Mouse (Mus musculus): ENCODE results near the gene Rab10. TPM values are rescaled to one million over a fixed set of nuclear protein-coding genes. Genes with fewer than 3 reads are reported as not detected.
"Not testable (repeated sequence)": the region's sequence is repeated elsewhere in the genome, so short reads cannot be mapped to it uniquely, and the experiment has no call there.

The Rab10 gene
- polyA plus RNA-seq, 1 experiment from 2014 or later: 65.1 TPM

- Histone ChIP-seq H3K27me3 (ENCODE audit: insufficient read depth, low read length) (no peaks in the 10 kb centered on the region), H3K27ac (ENCODE audit: low read length) (no peak overlapping the region), H3K36me3 (ENCODE audit: insufficient read depth, low read length) (no peaks in the 10 kb centered on the region), H3K9ac (replicated peaks; ENCODE audit: low read length) (peak overlapping the region; percentile 92), H3K4me3 (ENCODE audit: low read length) (peak overlapping the region; percentile 96), H3K4me1 (ENCODE audit: insufficient read depth, low read length) (peaks cover 16% of the 10 kb centered on the region), H3K9me3 (ENCODE audit: low read length) (no peaks in the 10 kb centered on the region), H3K4me2 (replicated peaks; ENCODE audit: low read depth, low read length) (peak overlapping the region; percentile 61)
- no peak for ATAC-seq (ENCODE audit: low FRiP score, low TSS enrichment)
- 24% methylated on average over 6 of the region's 6 CpGs for WGBS
These were observed 2.2 kb downstream of the Rab10 start for GRCm38 (mm10) chr12:3307587-3307986.

GRCm38 (mm10) chr12:3305238-3305637, 4.5 kb downstream of the Rab10 start:
- Histone ChIP-seq H3K4me3 (ENCODE audit: low read length) (no peak overlapping the region), H3K9me3 (ENCODE audit: low read length) (no peaks in the 10 kb centered on the region), H3K27ac (ENCODE audit: low read length) (no peak overlapping the region), H3K4me2 (replicated peaks; ENCODE audit: low read depth, low read length) (no peak overlapping the region), H3K36me3 (ENCODE audit: insufficient read depth, low read length) (no peaks in the 10 kb centered on the region), H3K9ac (replicated peaks; ENCODE audit: low read length) (no peak overlapping the region), H3K4me1 (ENCODE audit: insufficient read depth, low read length) (peaks cover 13% of the 10 kb centered on the region), H3K27me3 (ENCODE audit: insufficient read depth, low read length) (no peaks in the 10 kb centered on the region)
- no peak for ATAC-seq (ENCODE audit: low FRiP score, low TSS enrichment)
- WGBS: 90% methylated on average over 2 of the region's 2 CpGs

DNA sequence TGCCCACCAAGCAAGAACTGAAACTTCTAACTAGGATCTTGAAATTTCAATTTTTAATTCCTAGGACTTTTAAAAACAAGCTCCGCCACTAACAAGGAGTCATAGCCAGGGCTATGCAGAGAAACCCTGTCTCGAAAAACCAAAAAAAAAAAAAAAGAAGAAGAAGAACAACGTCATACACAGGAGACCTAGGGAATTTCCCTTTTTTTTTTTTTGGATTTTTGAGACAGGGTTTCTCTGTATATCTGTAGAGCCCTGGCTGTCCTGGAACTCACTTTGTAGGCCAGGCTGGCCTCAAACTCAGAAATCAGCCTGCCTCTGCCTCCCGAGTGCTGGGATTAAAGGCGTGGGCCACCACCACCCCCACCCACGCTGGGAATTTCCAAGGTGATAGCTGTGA, 12.1 kb downstream of the Rab10 start:
- H3K27ac ChIP-seq (ENCODE audit: low read length); H3K27me3 ChIP-seq (ENCODE audit: insufficient read depth, low read length); H3K4me1 ChIP-seq (ENCODE audit: insufficient read depth, low read length); H3K36me3 ChIP-seq (ENCODE audit: insufficient read depth, low read length); H3K9ac ChIP-seq (replicated peaks; ENCODE audit: low read length); H3K4me2 ChIP-seq (replicated peaks; ENCODE audit: low read depth, low read length); ATAC-seq (ENCODE audit: low FRiP score, low TSS enrichment); H3K4me3 ChIP-seq (ENCODE audit: low read length); H3K9me3 ChIP-seq (ENCODE audit: low read length): not testable (repeated sequence)
- WGBS: 91% methylated on average over 6 of the region's 6 CpGs

- H3K4me3 ChIP-seq (ENCODE audit: low read length): no peak overlapping the region
- H3K36me3 ChIP-seq (ENCODE audit: insufficient read depth, low read length): peaks cover 7% of the 10 kb centered on the region; the same call in 1 of the 2 replicates
- no peak overlapping the region for H3K4me2 ChIP-seq (replicated peaks; ENCODE audit: low read depth, low read length)
- no peak overlapping the region for H3K27ac ChIP-seq (ENCODE audit: low read length)
- no peaks in the 10 kb centered on the region for H3K27me3 ChIP-seq (ENCODE audit: insufficient read depth, low read length)
- H3K9ac ChIP-seq (replicated peaks; ENCODE audit: low read length): no peak overlapping the region
- no peak for ATAC-seq (ENCODE audit: low FRiP score, low TSS enrichment)
- WGBS: 82% methylated on average over 2 of the region's 2 CpGs
- peaks cover 4% of the 10 kb centered on the region; the same call in 1 of the 2 replicates for H3K9me3 ChIP-seq (ENCODE audit: low read length)
- H3K4me1 ChIP-seq (ENCODE audit: insufficient read depth, low read length): no peaks in the 10 kb centered on the region
These were observed 13.7 kb downstream of the Rab10 start for GRCm38 (mm10) chr12:3296056-3296455.

DNA sequence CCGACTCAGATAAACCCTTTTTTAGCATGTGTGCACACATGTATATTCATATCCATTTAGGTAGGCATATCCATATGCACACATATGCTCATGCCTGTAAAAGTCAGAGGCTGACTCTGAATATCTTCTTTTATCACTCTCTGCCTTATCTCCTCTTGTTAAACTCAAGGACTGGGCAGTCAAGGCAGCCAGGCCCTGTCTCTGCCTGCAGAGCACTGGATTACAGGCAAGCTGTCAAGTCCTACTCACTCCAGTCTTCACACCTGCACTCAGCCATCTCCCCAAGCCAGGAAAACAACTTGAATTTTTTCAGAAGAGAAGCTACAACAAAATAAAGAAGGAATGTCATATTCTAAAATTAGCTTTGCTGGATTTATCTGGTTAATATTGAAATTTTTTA, 17.9 kb downstream of the Rab10 start:
- Histone ChIP-seq H3K9me3 (ENCODE audit: low read length) (no peaks in the 10 kb centered on the region; the same call in 1 of the 2 replicates), H3K27me3 (ENCODE audit: insufficient read depth, low read length) (no peaks in the 10 kb centered on the region), H3K27ac (ENCODE audit: low read length) (no peak overlapping the region), H3K4me2 (replicated peaks; ENCODE audit: low read depth, low read length) (no peak overlapping the region), H3K4me1 (ENCODE audit: insufficient read depth, low read length) (no peaks in the 10 kb centered on the region), H3K4me3 (ENCODE audit: low read length) (no peak overlapping the region), H3K9ac (replicated peaks; ENCODE audit: low read length) (no peak overlapping the region), H3K36me3 (ENCODE audit: insufficient read depth, low read length) (peaks cover 13% of the 10 kb centered on the region; the same call in 1 of the 2 replicates)
- WGBS: 93% methylated on average over 1 of the region's 1 CpGs
- ATAC-seq (ENCODE audit: low FRiP score, low TSS enrichment): no peak

- H3K4me1 ChIP-seq (ENCODE audit: insufficient read depth, low read length): no peaks in the 10 kb centered on the region
- H3K9me3 ChIP-seq (ENCODE audit: low read length): no peaks in the 10 kb centered on the region; the same call in 1 of the 2 replicates
- H3K4me2 ChIP-seq (replicated peaks; ENCODE audit: low read depth, low read length): no peak overlapping the region
- no peak for ATAC-seq (ENCODE audit: low FRiP score, low TSS enrichment)
- H3K27me3 ChIP-seq (ENCODE audit: insufficient read depth, low read length): no peaks in the 10 kb centered on the region
- WGBS: 90% methylated on average over 4 of the region's 4 CpGs
- no peak overlapping the region for H3K27ac ChIP-seq (ENCODE audit: low read length)
- no peak overlapping the region for H3K4me3 ChIP-seq (ENCODE audit: low read length)
- no peak overlapping the region for H3K9ac ChIP-seq (replicated peaks; ENCODE audit: low read length)
- H3K36me3 ChIP-seq (ENCODE audit: insufficient read depth, low read length): peaks cover 13% of the 10 kb centered on the region; the same call in 1 of the 2 replicates
These were observed 18.7 kb downstream of the Rab10 start for GRCm38 (mm10) chr12:3291038-3291437.

GRCm38 (mm10) chr12:3288440-3288839, 21.3 kb downstream of the Rab10 start:
- Histone ChIP-seq H3K27ac (ENCODE audit: low read length) (no peak overlapping the region), H3K9ac (replicated peaks; ENCODE audit: low read length) (no peak overlapping the region), H3K9me3 (ENCODE audit: low read length) (no peaks in the 10 kb centered on the region; the same call in 1 of the 2 replicates), H3K36me3 (ENCODE audit: insufficient read depth, low read length) (peaks cover 13% of the 10 kb centered on the region; the same call in 1 of the 2 replicates), H3K4me1 (ENCODE audit: insufficient read depth, low read length) (no peaks in the 10 kb centered on the region), H3K4me2 (replicated peaks; ENCODE audit: low read depth, low read length) (no peak overlapping the region), H3K4me3 (ENCODE audit: low read length) (no peak overlapping the region), H3K27me3 (ENCODE audit: insufficient read depth, low read length) (no peaks in the 10 kb centered on the region)
- no peak for ATAC-seq (ENCODE audit: low FRiP score, low TSS enrichment)
- WGBS: 100% methylated on average over 1 of the region's 1 CpGs

DNA sequence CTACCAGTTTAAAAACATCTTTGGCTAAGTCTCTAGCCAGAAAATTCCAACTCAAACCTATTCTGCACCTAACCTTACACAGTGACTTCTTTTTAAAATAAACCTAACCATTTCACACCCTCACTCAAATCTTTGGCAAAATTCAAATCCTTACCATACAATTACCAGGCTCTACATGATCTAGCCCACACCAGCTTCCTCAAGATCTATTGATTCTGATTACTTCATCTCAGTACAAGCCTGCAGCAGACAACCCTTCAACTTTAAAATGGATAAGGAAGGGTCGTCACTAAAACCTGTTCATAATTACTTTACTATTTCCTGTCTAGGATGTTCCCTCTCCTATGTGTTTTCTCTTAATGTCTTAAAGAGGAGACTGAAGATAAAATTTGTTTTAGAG, 23.9 kb downstream of the Rab10 start:
- Histone ChIP-seq H3K4me3 (ENCODE audit: low read length) (no peak overlapping the region), H3K4me1 (ENCODE audit: insufficient read depth, low read length) (no peaks in the 10 kb centered on the region), H3K4me2 (replicated peaks; ENCODE audit: low read depth, low read length) (no peak overlapping the region), H3K27ac (ENCODE audit: low read length) (no peak overlapping the region), H3K36me3 (ENCODE audit: insufficient read depth, low read length) (peaks cover 4% of the 10 kb centered on the region; the same call in 1 of the 2 replicates), H3K9me3 (ENCODE audit: low read length) (no peaks in the 10 kb centered on the region; the same call in 1 of the 2 replicates), H3K27me3 (ENCODE audit: insufficient read depth, low read length) (no peaks in the 10 kb centered on the region), H3K9ac (replicated peaks; ENCODE audit: low read length) (no peak overlapping the region)
- ATAC-seq (ENCODE audit: low FRiP score, low TSS enrichment): no peak
- 56% methylated on average over 1 of the region's 1 CpGs for WGBS

GRCm38 (mm10) chr12:3285377-3285776, 24.4 kb downstream of the Rab10 start:
- no peaks in the 10 kb centered on the region; the same call in 1 of the 2 replicates for H3K9me3 ChIP-seq (ENCODE audit: low read length)
- H3K27me3 ChIP-seq (ENCODE audit: insufficient read depth, low read length): no peaks in the 10 kb centered on the region
- no peaks in the 10 kb centered on the region for H3K4me1 ChIP-seq (ENCODE audit: insufficient read depth, low read length)
- no peak overlapping the region for H3K4me3 ChIP-seq (ENCODE audit: low read length)
- H3K4me2 ChIP-seq (replicated peaks; ENCODE audit: low read depth, low read length): no peak overlapping the region
- no peak overlapping the region for H3K9ac ChIP-seq (replicated peaks; ENCODE audit: low read length)
- 82% methylated on average over 6 of the region's 6 CpGs for WGBS
- no peak overlapping the region for H3K27ac ChIP-seq (ENCODE audit: low read length)
- no peaks in the 10 kb centered on the region for H3K36me3 ChIP-seq (ENCODE audit: insufficient read depth, low read length)
- ATAC-seq (ENCODE audit: low FRiP score, low TSS enrichment): no peak

DNA sequence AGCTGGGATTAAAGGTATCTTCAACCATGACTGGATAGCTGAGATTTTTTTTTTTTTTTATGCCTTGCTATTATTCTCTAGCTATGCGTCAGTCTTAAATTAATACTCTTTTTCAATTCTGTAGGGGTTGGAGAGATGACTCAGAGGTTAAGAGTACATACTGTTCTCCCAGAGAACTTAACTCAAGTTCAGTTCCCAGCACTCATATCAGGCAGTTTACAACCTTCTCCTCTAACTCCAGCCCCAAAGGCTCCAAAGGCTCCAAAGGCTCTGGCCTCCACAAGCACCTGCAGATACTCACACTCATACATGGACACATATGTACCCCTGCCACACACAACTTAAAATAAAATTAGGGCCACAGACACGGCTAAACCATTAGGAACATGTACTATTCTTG, 25.3 kb downstream of the Rab10 start:
- no peaks in the 10 kb centered on the region for H3K27me3 ChIP-seq (ENCODE audit: insufficient read depth, low read length)
- 87% methylated on average over 2 of the region's 2 CpGs for WGBS
- no peak overlapping the region for H3K4me3 ChIP-seq (ENCODE audit: low read length)
- no peaks in the 10 kb centered on the region for H3K36me3 ChIP-seq (ENCODE audit: insufficient read depth, low read length)
- no peak overlapping the region for H3K4me2 ChIP-seq (replicated peaks; ENCODE audit: low read depth, low read length)
- H3K27ac ChIP-seq (ENCODE audit: low read length): no peak overlapping the region
- no peaks in the 10 kb centered on the region for H3K4me1 ChIP-seq (ENCODE audit: insufficient read depth, low read length)
- H3K9ac ChIP-seq (replicated peaks; ENCODE audit: low read length): no peak overlapping the region
- no peak for ATAC-seq (ENCODE audit: low FRiP score, low TSS enrichment)
- no peaks in the 10 kb centered on the region; the same call in 1 of the 2 replicates for H3K9me3 ChIP-seq (ENCODE audit: low read length)
